Mouse (Mus musculus) thymus, postnatal 14 days (tissue): Measurements from ENCODE around the gene Chordc1.
A peak's percentile ranks its signal among the peaks of the same experiment; 100 is the strongest.
"Not testable (repeated sequence)": the region's sequence is repeated elsewhere in the genome, so short reads cannot be mapped to it uniquely, and the experiment has no call there.

Experiments used
- DNase-seq: peaks from one replicate; pipeline ENCODE4 v3.0.0; 2021

Gene Chordc1

DNA sequence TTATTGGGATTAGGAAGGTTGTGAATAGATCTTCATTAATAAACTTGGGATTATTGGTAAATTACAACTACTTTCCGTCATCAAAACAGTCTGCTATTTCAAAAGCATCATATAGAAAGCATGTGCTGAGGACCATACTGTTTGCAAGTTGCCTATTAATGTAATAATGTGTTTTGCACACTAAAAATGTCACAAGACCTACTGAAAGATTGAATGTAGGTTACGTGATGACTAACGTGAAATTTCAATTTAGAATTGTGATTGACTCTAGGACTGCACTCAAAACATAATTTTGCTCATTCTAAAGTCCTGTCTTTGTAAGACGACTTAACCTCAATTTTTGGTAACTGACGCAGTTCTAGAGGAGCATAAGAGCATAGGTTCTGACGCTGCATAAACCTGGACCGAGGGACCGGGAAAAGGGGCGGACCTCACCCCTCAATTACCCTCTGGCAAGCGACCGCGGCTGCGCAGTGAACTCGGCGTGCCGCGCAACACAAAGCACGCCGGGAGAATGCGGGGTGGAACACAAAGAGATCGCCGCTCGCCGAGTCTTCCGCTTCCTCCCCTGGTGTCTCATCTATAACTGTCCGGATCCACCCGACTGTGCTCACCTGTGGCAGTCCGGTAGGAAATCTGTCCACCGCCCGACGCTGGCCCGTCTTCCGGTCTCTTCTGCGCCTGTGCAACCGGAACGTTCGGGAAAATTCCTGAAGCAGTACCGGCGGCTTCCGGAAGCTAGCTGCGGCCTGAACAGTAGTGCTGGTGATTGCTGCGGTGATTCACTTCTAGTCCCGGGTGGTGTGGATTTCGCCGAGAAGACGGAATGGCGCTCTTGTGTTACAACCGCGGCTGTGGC is at the start of gene Chordc1:
Gene Chordc1 (plus strand): TSS at position 555 of the 859 bp plus-strand sequence.
- DNase-seq: peak; percentile 93

DNA sequence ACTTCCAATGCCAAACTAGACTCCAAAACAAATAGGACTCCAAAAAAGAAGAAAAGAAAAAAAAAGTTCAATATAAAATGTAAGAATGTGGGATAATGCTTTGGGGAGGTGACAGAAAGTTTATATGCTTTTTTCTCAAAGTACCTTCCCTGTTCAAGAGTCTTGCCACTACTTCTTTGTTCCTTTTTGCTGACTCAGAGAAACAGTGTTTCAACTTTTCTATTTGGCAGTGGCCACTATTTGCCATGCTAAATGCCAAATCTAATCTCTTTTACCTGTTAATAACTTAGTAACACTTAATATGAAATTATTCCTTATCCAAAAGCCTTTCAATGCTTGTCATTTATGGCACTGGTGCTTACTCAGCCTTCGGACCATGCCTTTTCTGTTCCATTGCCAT is 16.0 kb upstream of the Chordc1 start:
- DNase-seq: no peak

DNA sequence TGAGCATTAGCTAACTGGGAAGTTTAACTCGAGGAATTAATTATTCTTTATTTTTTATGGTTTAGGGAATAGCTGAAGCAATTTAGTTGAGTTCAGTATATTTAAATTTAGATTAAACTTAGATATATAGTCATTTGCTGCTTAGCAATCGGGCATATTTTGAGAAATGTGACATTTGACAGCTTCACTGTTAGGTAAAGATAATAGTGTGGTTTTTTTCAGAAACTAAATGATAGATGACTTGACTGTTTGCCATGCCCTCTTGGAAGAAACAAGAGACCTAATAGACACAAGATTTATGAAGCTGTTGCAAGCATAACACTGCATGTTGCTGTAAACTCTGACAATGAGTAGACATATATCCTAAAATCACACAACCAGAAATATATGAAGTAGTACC is 15.1 kb upstream of the Chordc1 start:
- no peak for DNase-seq

DNA sequence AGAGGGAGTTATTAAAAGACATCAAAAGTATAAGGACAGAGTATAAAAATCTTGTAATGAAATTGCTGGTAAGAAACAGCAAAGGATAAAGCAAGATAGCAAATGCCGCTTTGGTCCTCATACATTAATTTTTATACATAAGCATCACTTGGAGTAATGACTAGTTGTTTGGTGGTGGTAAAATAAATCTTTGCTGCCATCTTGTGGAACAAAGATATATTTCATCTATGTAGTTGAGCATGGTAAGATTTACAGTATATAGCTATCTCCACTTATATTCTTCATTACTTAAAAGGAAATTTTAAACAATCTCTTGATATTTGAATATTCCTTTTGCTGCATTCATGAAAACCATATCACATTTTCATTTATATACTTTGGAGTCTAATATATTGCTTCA is 14.4 kb upstream of the Chordc1 start:
- no peak for DNase-seq

DNA sequence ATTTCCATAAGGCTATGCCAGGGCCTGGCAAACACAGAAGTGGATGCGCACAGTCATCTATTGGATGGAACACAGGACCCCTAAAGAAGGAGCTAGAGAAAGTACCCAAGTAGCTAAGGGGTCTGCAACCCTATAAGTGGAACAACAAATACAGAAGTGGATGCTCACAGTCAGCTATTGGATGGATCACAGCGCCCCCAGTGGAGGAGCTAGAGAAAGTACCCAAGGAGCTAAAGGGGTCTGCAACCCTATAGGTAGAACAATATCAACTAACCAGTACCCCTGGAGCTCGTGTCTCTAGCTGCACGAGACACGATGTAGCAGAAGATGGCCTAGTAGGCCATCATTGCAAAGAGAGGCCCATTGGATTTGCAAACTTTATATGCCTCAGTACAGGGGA is 13.2 kb upstream of the Chordc1 start:
- not testable (repeated sequence) for DNase-seq

DNA sequence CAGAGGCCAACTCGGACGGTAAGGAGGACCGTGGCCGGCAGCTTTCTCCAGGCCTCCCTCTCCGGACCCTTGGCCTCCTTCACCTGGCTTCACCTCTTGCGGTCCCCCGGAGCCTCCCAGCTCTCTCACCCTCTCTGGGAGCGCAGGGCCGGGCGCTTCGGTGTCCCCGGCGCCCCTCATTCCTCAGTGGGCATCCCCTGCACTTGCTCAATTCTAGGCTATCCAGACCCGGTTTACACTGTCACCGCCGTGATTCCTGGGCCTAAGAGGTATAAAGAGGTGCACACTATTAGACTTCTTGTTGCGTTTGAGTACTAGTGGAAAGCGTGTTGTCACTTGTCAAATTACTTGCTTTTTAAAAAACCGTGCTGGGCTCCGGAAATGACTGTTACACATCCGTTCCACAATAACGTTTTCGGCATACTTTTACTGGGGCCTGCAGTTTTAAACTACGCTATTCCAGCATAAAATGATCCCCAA is 558 bp downstream of the Chordc1 start:
- no peak for DNase-seq

DNA sequence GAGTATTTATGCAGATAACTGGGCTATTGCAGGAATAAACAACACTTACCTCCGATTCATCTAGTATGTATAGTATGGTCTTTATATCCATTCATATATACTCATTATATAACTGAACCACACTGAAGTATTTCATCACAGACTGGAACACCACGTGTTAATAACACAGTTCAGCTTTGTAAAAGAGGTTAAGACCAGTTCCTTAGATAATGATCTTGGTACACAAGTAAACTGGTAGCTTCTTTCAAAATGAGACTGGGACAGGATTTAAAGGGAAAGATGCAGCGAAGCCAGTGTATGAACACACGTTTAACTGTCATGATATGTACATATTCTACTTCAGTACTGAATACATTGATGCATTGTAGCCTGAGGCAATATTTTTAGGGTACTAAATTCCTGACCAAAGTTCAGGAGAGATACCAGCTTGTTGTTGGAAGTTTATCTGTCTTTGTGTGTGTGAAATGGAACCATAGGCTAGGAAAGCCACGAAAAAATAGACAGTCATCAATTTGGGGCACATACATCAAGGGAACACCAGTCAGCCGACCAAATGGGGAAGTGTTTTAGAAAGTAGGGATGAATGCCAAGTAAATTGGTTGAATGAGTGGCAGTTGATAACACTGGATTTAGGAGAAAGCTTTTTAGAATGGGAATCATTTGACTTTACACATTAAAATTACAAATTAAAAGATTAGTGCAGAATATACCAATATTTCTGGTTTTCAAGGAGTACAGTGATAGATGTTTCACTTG is 1.3 kb downstream of the Chordc1 start:
- no peak for DNase-seq

DNA sequence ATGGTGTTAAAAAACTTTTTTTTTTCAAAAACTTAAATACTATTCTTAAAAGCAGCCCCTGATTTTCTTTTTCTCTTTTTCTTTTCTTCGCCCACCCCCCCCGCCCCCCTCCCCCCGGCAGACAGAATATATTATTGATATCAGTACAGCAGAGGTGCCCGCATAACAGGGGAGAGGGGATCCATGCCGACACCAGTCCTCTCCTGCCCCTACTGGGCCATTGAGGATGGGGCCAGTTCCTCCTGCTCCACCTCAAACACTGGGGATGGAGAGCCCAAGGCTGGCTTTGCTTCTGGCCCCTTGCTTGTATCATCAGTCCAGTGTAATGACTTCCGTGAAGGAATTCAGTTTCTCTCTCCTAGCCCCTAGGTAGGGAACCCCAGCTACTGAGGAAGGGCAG is 6.4 kb downstream of the Chordc1 start:
- no peak for DNase-seq

DNA sequence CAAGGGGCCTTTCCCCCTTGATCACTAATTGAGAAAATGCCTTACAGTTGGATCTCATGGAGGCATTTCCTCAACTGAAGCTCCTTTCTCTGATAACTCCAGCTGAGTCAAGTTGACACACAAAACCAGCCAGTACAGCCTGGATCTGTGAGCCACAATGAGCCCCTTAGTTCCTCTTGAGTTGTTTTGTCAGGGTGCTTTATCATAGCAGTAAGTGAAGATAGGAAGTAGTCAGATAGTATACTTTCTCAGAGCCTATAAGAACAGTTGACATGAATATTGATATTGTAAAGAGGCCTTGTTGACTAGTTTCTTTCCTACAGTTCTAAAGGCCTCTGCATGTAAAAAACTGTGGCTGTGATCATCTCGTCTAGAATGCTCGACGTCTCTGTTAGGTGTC is 28.1 kb downstream of the Chordc1 start:
- DNase-seq: no peak
